Mouse (Mus musculus) ovary, postnatal 36 days (tissue): ENCODE measurements at regions not wholly inside any gene's neighbourhood (a gene's known extent, or its start where the extent isn't known, plus 50 kb on each side); places are given as distances from the start of the nearest gene placed in this dataset.

Experiments used
- DNase-seq: peaks from one replicate; pipeline ENCODE4 v3.0.0; 2022; ENCODE audit warnings: low spot score, mixed read lengths

DNA sequence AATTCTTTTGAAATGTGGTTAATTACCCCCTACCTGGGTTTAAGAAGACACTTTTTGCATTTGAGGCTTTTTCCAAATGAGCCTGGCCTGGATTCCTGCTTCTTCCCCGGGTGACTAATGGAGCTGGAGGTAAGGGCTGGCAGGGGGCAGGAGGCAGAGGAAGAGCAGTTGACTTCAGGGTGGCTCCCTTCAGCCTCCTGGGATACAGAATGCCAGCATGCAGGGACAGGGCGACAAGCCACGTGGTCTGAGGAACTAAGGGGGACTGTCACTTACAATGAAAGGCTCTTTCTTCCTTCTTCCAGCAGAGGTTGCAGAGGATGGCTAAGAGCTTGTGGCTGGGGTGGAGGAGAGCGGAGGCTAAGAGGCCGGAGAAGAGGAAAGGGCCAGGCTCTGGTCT lies 234.8 kb upstream of the Rpl38 start:
- no peak for DNase-seq

DNA sequence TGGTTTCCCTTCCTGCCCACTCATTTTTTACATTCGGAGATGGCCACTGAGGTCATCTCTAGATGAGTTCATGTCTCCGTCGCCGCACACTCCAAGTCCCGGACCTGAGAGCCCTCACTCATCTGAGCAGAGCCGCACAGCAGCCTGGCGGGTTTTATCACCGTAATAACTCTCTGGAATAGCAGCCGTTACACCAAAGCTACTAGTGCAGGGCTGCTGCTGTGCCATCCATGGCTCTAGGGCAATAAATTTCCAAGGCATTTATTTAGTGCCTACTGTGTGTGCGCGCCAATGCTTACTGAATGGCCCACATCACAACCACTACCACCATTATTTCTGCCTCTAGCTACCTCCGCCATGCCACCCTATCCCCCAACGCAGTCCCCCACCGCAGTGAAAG lies 242.9 kb upstream of the Rpl38 start:
- no peak for DNase-seq

GRCm38 (mm10) chr11:114423322-114423721 lies 245.0 kb upstream of the Rpl38 start:
- DNase-seq: no peak

GRCm38 (mm10) chr11:114419002-114419401 lies 249.3 kb upstream of the Rpl38 start:
- no peak for DNase-seq

- DNase-seq: no peak
Measured at GRCm38 (mm10) chr11:114416168-114416567, 252.2 kb upstream of the Rpl38 start.

DNA sequence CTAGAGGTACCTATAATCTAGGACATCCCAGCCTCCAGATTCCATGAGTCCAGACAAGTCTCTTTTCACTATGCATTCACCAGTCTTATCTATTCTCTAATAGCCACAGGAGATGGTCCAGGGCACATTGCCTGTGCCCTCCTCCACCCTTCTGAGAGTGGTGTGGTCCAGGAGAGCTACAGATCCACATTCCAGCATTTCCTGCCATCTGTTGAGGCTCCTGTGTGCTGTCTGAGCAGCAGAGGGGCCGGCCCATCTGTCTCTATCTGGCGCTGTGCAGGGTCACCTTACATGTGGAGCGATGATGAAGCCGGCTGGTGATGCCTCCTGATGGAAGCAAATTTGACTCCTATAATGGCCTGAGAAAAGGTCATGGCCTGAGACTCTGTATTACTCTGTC lies 263.9 kb upstream of the Rpl38 start:
- DNase-seq: no peak

- DNase-seq: peak; percentile 18
Measured at GRCm38 (mm10) chr11:114402556-114403320, 265.6 kb upstream of the Rpl38 start.

- DNase-seq: no peak
Measured at GRCm38 (mm10) chr11:114400701-114401100, 267.6 kb upstream of the Rpl38 start.

- no peak for DNase-seq
Measured at GRCm38 (mm10) chr11:114392161-114392560, 276.2 kb upstream of the Rpl38 start.

DNA sequence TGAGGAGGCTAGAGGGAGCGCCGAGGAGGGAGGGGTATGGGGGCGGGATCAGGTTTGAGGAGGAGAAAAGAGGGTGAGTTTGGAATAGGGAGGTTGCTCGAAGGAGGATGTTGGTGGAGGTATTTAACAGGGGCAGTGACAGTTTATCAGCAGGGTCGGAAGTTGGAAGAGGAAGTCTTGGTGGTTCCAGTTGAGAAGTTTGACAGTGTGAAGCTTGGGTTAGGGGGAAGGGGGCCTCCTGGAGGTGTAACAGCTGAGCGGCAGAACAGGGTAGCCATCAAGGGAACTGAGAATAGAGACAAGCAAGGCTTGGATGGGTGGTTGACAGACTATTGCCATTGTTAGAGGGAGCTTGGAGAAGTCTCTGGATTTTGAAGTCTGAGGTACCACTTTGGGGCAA lies 276.8 kb upstream of the Rpl38 start:
- DNase-seq: no peak

DNA sequence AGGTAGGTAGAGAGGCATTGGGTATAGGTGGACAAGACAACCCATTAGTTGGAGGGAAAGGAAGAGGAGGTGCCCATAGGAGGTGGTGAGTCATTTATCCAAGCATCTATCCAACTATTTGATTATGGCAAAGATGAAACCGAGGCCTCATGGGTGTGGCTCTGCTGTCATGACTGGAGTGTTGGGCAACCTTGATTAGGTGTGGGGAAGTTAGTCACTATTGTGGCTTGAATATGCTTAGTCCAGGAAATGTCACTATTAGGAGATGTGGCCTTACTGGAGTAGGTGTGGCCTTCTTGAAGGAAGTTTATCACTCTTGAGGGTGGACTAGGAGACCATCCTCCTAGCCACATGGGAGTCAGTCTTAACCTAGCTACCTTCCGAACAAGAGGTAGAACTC lies 281.2 kb upstream of the Rpl38 start:
- DNase-seq: no peak

GRCm38 (mm10) chr11:114379411-114379824 lies 288.9 kb upstream of the Rpl38 start:
- no peak for DNase-seq

GRCm38 (mm10) chr11:114375921-114376320 lies 292.4 kb upstream of the Rpl38 start:
- DNase-seq: no peak

DNA sequence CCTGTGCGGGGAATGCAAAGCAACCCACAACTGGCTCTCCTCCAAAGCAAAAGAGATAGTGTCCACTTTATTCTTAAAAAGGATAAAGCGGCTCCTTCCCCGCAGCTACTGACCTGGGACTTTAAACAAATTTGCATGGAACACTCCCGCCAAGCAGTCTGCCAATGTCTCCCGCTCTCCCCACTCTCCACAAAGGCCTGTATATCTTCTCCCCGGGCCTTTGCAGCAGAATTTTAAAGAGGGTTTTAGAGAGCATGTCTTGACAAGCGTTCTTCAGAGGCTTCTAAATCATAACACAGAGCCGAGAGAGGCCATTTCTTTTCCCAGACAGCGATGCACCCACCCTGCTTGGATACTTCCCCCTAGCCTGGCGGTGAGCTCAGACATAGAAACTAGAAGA lies 297.6 kb upstream of the Rpl38 start:
- no peak for DNase-seq

- DNase-seq: no peak
Measured at GRCm38 (mm10) chr11:114367779-114368178, 300.5 kb upstream of the Rpl38 start.

- DNase-seq: no peak
Measured at GRCm38 (mm10) chr11:114360946-114361345, 294.1 kb upstream of the Sdk2 start.

GRCm38 (mm10) chr11:114360321-114360720 lies 293.5 kb upstream of the Sdk2 start:
- no peak for DNase-seq

DNA sequence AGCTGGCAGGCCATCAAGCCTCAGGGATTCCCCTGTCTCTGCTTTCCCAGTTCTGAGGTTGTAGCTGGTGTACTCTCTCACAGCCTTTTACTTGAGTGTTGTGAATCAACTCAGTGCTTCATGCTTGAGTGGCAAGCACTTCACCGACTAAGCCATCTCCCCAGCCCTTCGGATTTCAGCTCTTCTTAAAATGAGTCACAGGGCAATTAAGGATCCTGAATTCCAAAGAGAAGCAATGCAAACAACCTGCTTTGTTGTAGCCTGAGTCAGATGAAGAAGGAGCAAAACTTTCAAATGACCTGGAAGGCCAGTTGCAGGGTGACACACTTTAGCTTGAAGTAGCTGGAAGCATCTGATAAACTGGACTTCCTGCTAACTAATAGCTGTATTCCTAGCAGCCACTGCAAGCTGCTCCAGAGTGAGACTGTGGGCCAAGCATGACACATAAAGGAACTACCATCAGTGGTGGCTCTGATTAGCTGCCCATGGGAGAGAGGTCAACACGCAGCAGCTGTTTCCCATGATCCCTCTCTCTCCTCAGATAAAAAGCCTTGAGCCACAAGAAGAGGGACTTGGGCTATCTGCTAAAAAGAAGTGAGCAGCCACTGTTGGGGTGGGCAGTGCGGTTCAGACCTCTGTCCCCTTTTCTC lies 285.4 kb upstream of the Sdk2 start:
- no peak for DNase-seq

DNA sequence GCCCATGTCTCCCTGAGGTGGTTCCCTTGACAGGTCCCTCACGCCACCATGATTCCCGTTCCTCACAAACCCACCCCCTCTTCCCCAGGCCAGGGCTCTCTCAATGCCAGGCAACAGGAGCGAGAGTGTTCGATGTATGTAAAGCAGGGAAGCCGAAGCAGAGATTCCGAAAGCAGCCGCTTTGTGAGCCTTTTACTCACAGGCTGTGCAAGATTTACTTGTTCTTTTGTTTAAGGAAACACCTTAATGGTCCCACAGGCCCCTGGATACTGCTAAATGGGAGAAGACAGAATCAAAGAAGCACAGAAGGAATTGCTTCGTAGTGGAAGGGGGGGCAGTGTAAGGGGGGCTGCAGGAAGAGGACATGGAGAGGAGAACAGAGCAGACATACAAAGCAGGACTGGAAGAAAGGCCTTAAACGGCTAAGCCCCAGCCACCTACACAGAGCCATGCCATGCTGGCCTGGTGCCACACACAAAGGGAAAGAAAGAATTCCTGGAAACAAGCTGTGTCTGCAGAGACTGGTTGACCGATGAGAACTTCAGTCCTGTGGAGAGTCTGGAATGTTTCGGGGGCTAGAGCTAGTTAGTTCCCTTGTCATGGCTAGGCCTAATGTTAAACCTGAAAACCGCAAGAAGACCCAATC lies 270.1 kb upstream of the Sdk2 start:
- no peak for DNase-seq

- DNase-seq: no peak
Measured at GRCm38 (mm10) chr11:114335950-114336838, 269.3 kb upstream of the Sdk2 start.

DNA sequence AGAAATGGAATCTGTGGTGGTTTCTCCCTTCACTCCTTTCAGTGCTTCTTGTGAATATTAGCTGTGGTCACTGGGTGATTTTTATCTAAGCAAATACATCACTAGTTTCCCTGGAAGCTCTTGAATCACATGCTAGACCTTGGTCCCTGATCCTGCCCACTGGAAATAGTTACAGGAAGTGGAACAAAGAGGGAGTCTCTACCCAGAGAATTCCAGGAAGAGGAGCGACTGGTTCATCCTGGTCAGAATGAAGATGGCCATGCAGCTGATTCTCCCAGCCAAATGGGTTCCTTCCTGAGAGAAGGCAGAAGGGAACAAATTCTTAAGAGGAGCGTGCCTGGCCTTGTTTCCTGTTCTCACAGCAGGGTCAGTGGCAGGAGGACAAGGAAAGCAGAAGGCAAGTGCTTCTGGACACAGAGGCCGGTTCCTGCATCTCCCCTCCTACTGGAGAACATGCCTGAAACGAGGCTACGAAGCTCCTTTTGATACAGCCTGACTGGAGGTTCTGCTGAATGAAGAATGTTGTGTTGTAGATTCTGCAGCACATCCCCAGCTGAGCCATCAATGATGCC lies 264.8 kb upstream of the Sdk2 start:
- DNase-seq: no peak

DNA sequence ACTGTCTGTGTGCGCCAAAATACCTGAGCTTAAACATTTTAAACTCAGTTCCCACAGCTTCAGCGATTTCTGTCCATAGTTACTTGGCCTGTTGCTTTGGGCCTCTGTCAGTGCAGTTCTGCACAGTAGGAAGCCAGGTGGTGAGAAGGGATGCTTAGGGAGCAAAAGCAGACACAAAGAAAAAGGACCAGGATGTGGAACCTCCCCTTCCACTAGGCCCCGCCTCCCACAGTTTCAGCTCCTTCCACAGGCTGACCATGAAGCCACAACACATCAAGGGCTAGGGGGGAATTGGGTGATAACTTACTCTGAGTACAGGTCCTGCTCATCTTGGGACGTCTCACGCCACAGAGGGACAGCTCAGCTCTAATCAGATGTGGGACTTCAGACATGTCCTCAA lies 263.5 kb upstream of the Sdk2 start:
- no peak for DNase-seq
